Mouse (Mus musculus) megakaryocyte, embryonic 14.5 days (primary cell): ENCODE data around the gene Hoxa9.

Experiments used
- FLI1 ChIP-seq: IDR thresholded peaks from 2 replicates; pipeline ENCODE4 v1.6.1; 2012; ENCODE audit warnings: low read length, inconsistent platforms, mixed read lengths
- GATA1 ChIP-seq: IDR thresholded peaks from 3 replicates; pipeline ENCODE4 v1.6.1; 2012; ENCODE audit warnings: mixed read lengths, low read length, inconsistent platforms, borderline replicate concordance

DNA sequence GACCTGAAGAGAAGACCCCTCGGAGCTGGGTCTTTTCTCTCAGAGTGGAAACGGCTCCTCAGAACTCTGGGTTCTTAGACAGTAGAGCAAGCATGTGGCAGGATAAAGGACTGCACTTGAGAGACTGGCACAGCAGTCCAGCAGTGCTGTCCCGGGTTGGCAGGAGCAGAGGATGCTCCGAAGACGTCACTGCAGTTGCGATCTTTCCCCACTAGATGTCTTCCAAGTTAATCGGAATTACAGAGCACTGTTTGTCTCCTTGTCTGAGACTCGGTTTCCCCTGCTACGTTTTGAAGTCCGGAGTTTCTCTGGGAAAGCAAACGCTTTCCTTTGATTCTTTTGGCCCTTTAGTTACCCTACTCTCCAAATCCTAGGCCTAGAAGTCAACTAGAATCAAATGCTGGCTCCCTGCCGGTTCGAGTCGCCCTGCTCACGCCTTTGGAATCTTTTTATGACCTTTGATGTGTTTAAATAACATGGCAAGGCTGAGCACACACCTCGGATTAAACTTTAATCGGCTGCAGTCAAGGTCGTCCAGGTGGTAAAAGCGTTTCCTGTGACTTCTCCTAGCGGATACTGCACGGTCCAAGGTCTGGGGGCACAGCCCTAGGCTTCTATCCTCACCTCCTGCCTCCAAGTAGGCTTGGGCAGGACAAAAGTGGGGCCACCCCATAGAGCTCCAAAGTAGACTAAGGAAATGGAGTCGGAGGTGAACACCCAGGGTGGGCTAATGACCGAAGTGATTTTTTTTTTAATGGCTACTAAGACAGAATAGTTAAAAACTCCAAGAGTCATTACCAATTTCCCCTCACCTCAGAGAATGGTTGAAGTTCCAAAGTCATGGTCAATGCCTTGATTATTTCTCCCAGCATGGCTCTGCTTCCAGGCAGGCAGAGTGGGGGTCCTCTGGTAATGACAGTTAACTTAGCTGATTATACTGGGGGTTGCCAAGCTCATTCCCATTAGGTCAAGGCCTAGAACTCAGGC, 39.9 kb upstream of the Hoxa9 start:
- TF ChIP-seq GATA1 (no peak), FLI1 (no peak)
